Mouse (Mus musculus) thymus, adult 2 months (tissue): ENCODE results near the gene Gpank1. TPM values are rescaled to one million over a fixed set of nuclear protein-coding genes. Genes with fewer than 3 reads are reported as not detected.

ENCODE experiments used
- DNase-seq: peaks from one replicate; pipeline ENCODE4 v3.0.0; 2021
- H3K27ac ChIP-seq: fragments of 200-500 bp; 2 replicates; pipeline ENCODE4 v1.5.1; 2012; ENCODE audit warnings: low read length, control low read depth; ENCODE audit not compliant: control insufficient read depth, insufficient read depth
- H3K27me3 ChIP-seq: fragments of 200-500 bp; 2 replicates; pipeline ENCODE4 v1.6.1; 2012; ENCODE audit warnings: mild to moderate bottlenecking, low read length, moderate library complexity, mixed read lengths; ENCODE audit not compliant: control insufficient read depth, insufficient read depth
- H3K36me3 ChIP-seq: fragments of 200-500 bp; 2 replicates; pipeline ENCODE4 v1.6.1; 2012; ENCODE audit warnings: mild to moderate bottlenecking, low read length, moderate library complexity; ENCODE audit not compliant: control insufficient read depth, insufficient read depth
- H3K4me1 ChIP-seq: fragments of 200-500 bp; replicated peaks from 2 replicates; pipeline ENCODE4 v1.6.1; 2012; ENCODE audit warnings: low read length; ENCODE audit not compliant: control insufficient read depth, insufficient read depth
- H3K4me3 ChIP-seq: fragments of 200-500 bp; 2 replicates; pipeline ENCODE4 v1.5.1; 2012; ENCODE audit warnings: mild to moderate bottlenecking, low read length, control low read depth, moderate library complexity; ENCODE audit not compliant: control insufficient read depth, insufficient read depth
- CTCF ChIP-seq: fragments of 200-500 bp; IDR thresholded peaks from 2 replicates; pipeline ENCODE4 v1.5.1; 2012; ENCODE audit warnings: mild to moderate bottlenecking, control low read depth, low read length, moderate library complexity, borderline replicate concordance; ENCODE audit not compliant: control insufficient read depth, poor library complexity, insufficient read depth; ENCODE audit errors: extremely low read depth
- POLR2A ChIP-seq: fragments of 200-500 bp; IDR thresholded peaks from 2 replicates; pipeline ENCODE4 v1.6.1; 2012; ENCODE audit warnings: mild to moderate bottlenecking, low read length, control low read depth, moderate library complexity; ENCODE audit not compliant: control insufficient read depth, poor library complexity, insufficient read depth; ENCODE audit errors: extremely low read depth
- WGBS: fragments of 180-500 bp; shearing (Covaris S2); methylation state at CpG from one replicate; pipeline ENCODE4 v1.1.7; 2018; 5-methylcytosine and 5-hydroxymethylcytosine counted together
- polyA plus RNA-seq: library from polyadenylated mRNA; depleted of rRNA; stranded (reverse); fragments of >200 nt; gene quantifications from 2 replicates; pipeline ENCODE4 v1.2.3, GENCODE M21; 2012

Gene Gpank1
- polyA plus RNA-seq, 1 experiment: 37.8 TPM

DNA sequence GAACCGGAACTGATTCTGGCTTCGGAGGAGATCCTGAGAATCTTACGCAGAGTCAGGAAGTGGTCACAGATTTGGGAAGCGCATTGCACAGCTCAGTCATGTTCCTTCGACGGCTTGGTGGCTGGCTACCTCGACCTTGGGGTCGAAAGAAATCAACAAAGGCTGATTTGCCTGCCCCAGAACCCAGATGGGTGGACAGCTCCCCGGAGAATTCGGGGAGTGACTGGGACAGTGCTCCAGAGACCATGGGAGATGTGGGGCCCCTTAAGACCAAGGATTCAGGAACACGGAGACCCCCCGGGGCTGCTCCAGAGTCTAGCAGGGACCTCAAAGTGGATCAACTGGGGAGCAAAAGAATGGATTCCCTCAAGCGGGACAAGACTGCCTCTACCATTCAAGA, 5.8 kb downstream of the Gpank1 start:
- Histone ChIP-seq H3K4me3 (peak overlapping the region; percentile 76), H3K4me1 (peaks cover 22% of the 10 kb centered on the region), H3K36me3 (no peaks in the 10 kb centered on the region), H3K27me3 (no peaks in the 10 kb centered on the region), H3K27ac (peak overlapping the region; percentile 81)
- DNase-seq: no peak
- WGBS: 34% methylated on average over 13 of the region's 13 CpGs
- TF ChIP-seq POLR2A (no peak), CTCF (no peak)

DNA sequence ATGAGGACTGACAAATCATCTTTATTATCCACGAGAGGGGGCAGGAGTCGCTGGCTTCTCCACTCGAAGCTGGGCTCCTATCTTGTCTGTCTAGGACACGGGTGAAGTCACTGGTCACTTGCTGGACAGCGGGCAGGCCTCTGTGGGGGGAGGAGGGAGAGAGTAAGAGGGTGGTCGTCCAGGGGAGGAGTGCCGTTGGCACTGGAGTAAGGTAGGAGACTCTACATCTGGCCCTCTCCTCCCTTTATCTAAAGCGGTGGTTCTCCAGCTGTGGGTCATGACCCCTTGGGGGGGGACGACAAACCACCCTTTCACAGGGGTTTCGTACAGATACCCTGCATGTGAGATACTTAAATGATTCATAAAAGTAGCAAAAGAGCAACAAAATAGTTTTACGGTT, 7.7 kb downstream of the Gpank1 start:
- TF ChIP-seq POLR2A: no peak
- no peak for TF ChIP-seq CTCF
- WGBS: 93% methylated on average over 11 of the region's 11 CpGs
- peaks cover 17% of the 10 kb centered on the region for H3K4me1 ChIP-seq

DNA sequence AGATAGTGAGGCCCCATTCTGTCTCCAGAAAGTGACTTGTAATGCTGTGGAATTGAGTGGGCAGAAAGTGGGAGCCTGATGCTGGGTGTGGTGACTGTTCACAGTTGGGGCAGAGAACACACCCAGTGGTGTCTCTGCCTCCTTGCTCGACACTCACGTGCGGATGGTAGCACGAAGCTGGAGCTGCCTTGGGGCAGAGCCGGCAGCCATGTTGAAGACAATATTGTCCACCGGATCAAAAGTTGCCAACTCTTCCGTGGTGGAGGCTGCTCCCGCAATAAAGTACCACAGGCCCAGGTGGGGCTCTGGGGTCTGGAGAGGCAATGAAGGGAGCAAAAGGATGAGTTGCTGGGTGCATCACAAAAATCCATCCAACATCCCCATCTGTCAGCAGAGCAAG, 9.8 kb downstream of the Gpank1 start:
- Histone ChIP-seq H3K27me3 (no peaks in the 10 kb centered on the region), H3K4me1 (peaks cover 16% of the 10 kb centered on the region), H3K4me3 (no peak overlapping the region), H3K36me3 (no peaks in the 10 kb centered on the region), H3K27ac (no peak overlapping the region)
- 94% methylated on average over 8 of the region's 8 CpGs for WGBS
- no peak for TF ChIP-seq CTCF
- TF ChIP-seq POLR2A: no peak
- DNase-seq: no peak

More for the DNA sequence above, 7.7 kb downstream of the Gpank1 start:
- no peak for DNase-seq
- H3K27ac ChIP-seq: no peak overlapping the region
- no peaks in the 10 kb centered on the region for H3K27me3 ChIP-seq
- no peaks in the 10 kb centered on the region for H3K36me3 ChIP-seq
- H3K4me3 ChIP-seq: no peak overlapping the region

DNA sequence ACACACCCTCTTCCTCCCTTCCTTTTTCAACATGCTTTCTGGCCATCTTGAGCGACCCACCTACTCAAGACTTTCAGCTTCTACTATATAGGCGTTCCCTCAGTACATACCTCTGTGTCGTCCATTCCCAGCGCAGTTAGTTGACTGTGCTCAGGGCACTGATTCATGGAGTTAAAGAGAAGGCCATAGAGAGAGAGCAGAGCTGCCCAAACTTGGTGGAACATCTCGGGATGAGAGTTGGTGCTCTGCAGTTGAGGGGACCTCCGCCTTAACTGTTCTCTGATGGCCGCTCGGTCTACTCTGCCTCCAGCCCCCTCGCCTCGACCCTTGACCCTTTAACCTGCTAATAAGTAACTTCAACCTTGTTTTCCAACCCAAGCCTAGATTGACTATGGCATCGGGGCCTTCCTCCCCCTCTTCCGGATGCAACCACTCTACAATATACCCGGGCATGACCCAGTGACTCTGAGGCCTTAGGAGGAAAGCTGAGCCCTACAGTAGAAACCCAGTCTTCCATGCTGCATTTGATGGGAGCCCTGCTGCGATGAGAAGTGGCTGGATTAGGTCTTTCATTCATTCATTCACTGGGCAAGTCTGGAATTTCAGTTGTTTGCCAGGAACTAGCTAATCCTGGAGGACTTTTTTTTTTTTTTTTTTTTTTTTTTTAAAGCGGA, 10.4 kb downstream of the Gpank1 start, which contains the start of gene Apom:
Gene Apom (minus strand): TSS at position 551 of the 674 bp plus-strand sequence.
- H3K4me3 ChIP-seq: no peak within 1 kb of the TSS
- H3K27me3 ChIP-seq: no peaks in the 10 kb centered on the region
- H3K27ac ChIP-seq: no peak within 1 kb of the TSS
- WGBS: 89% methylated on average over 15 of the region's 15 CpGs
- no peaks in the 10 kb centered on the region for H3K36me3 ChIP-seq
- DNase-seq: no peak
- TF ChIP-seq POLR2A (no peak), CTCF (no peak)
- H3K4me1 ChIP-seq: peaks cover 17% of the 10 kb centered on the region

DNA sequence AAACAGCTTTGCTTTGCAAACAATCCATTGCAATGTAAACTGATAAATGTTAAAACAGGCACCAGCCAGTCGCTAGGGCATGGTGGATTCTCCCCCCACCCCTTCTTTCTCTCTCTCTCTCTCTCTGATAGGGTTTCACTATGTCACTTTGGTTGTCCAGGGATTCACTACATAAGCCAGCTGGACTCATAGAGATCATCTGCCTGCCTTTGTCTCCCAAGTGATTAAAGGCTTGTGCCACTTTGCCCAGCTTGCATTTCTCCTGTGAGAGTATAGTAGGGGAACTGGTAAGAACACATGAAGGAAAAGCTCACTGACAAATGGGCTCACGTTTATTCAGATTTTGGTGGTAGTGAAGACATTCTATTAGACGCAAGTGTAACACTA, 10.9 kb downstream of the Gpank1 start:
- TF ChIP-seq POLR2A: no peak
- no peak for TF ChIP-seq CTCF
- Histone ChIP-seq H3K4me3 (no peak overlapping the region), H3K4me1 (peaks cover 11% of the 10 kb centered on the region), H3K36me3 (no peaks in the 10 kb centered on the region), H3K27me3 (no peaks in the 10 kb centered on the region), H3K27ac (no peak overlapping the region)
- 89% methylated on average over 3 of the region's 3 CpGs for WGBS
- DNase-seq: no peak

DNA sequence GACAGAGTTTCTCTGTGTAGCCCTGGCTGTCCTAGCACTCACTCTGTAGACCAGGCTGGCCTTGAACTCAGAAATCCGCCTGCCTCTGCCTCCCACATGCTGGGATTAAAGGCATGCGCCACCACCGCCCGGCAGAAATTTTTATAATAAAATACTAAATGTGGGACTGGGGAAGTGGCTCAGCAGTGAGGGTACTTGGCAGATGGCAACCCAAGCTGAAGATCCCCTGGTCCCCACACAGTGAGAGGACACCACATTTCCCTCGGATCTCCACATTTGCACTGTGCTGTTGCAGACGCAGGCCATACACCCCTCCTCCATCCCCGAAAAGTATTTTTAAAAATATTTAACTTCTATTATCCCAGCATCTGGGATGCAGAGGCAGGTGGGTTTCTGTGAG, 12.3 kb downstream of the Gpank1 start:
- WGBS: 96% methylated on average over 7 of the region's 7 CpGs
- TF ChIP-seq CTCF (no peak), POLR2A (no peak)
- peaks cover 4% of the 10 kb centered on the region for H3K4me1 ChIP-seq

More for the DNA sequence above, 12.3 kb downstream of the Gpank1 start:
- DNase-seq: no peak
- Histone ChIP-seq H3K36me3 (peaks cover 4% of the 10 kb centered on the region), H3K27me3 (no peaks in the 10 kb centered on the region), H3K4me3 (no peak overlapping the region), H3K27ac (no peak overlapping the region)
